Mouse (Mus musculus) adrenal gland, postnatal 14 days (tissue): ENCODE results near the gene Fyn. TPM values are rescaled to one million over a fixed set of nuclear protein-coding genes. Genes with fewer than 3 reads are reported as not detected.

Experiments
- DNase-seq: peaks from one replicate; pipeline ENCODE4 v3.0.0; 2021; ENCODE audit warnings: mixed read lengths
- total RNA-seq: library from RNA; stranded (reverse); gene quantifications from 2 replicates; pipeline ENCODE4 v1.2.3, GENCODE M21; 2021

Gene Fyn
- total RNA-seq, 1 experiment from 2014 or later: 51.8 TPM

GRCm38 (mm10) chr10:39506831-39507230, 138.2 kb downstream of the Fyn start:
- peak; percentile 85 for DNase-seq

GRCm38 (mm10) chr10:39508801-39509200, 140.1 kb downstream of the Fyn start:
- no peak for DNase-seq

- no peak for DNase-seq
These were observed 141.3 kb downstream of the Fyn start for GRCm38 (mm10) chr10:39509937-39510336.

GRCm38 (mm10) chr10:39512631-39513314, 144.1 kb downstream of the Fyn start:
- DNase-seq: no peak

- DNase-seq: no peak
These were observed 146.3 kb downstream of the Fyn start for GRCm38 (mm10) chr10:39514916-39515315.

GRCm38 (mm10) chr10:39516541-39517133, 148.0 kb downstream of the Fyn start:
- no peak for DNase-seq

GRCm38 (mm10) chr10:39517375-39517774, 148.7 kb downstream of the Fyn start:
- no peak for DNase-seq

GRCm38 (mm10) chr10:39518232-39518631, 149.6 kb downstream of the Fyn start:
- no peak for DNase-seq

- peak; percentile 58 for DNase-seq
These were observed 150.2 kb downstream of the Fyn start for GRCm38 (mm10) chr10:39518859-39519258.

- peak; percentile 82 for DNase-seq
These were observed 151.7 kb downstream of the Fyn start for GRCm38 (mm10) chr10:39520123-39520989.

- no peak for DNase-seq
These were observed 152.7 kb downstream of the Fyn start for GRCm38 (mm10) chr10:39521327-39521726.

- no peak for DNase-seq
These were observed 153.3 kb downstream of the Fyn start for GRCm38 (mm10) chr10:39521861-39522391.

GRCm38 (mm10) chr10:39522857-39523614, 154.4 kb downstream of the Fyn start:
- DNase-seq: peak; percentile 42

GRCm38 (mm10) chr10:39524355-39524754, 155.7 kb downstream of the Fyn start:
- no peak for DNase-seq

GRCm38 (mm10) chr10:39525431-39525830, 156.8 kb downstream of the Fyn start:
- DNase-seq: no peak

- no peak for DNase-seq
These were observed 158.5 kb downstream of the Fyn start for GRCm38 (mm10) chr10:39527113-39527512.

- DNase-seq: no peak
These were observed 160.5 kb downstream of the Fyn start for GRCm38 (mm10) chr10:39529179-39529578.

- no peak for DNase-seq
These were observed 163.5 kb downstream of the Fyn start for GRCm38 (mm10) chr10:39532008-39532740.

- no peak for DNase-seq
These were observed 164.2 kb downstream of the Fyn start for GRCm38 (mm10) chr10:39532823-39533222.

GRCm38 (mm10) chr10:39534324-39535026, 165.8 kb downstream of the Fyn start:
- DNase-seq: no peak

GRCm38 (mm10) chr10:39535347-39535746, 166.7 kb downstream of the Fyn start:
- no peak for DNase-seq
